Mouse (Mus musculus): ENCODE results near the gene Txn2.
A peak's percentile ranks its signal among the peaks of the same experiment; 100 is the strongest.

Gene Txn2

DNA sequence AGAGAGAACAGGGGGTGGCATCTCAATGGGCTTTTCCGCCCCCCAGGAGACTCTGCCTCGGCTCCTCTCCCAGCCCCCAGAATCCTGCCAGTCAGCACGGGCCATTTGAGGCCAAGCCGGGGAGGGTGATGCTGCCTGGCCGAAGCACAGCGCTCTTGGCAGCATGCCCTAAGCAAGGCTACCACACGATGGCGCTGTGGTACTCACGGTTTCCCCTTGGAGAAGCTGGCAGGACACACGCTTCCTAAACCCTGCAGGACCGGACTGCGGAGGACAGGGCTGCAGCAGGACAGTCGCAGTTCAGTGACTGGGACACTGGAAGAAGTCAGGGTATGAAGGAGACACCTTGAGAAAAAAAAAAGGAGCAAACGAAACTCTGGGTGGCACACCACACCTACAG, 5.0 kb upstream of the Txn2 start:
- DNase-seq (ENCODE audit: low spot score) = peak; percentile 100

DNA sequence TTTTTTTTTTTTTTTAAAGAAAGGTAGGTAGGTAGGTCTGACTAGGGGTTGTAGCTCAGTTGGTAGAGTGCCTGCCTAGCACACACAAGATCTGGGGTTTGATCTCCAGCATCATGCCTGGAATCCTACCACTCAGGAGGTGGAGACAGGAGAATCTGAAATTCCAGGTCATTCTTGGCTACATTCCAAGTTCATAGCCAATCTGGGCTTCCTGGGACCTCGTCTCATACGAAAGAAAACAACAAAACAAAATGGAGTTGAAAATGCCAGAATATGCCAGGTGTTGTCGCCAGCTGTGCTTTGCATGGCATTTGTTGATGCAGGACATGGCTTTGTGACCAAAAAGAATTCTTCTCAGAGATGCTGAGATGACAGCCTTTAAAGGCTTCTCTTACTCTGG, 4.4 kb upstream of the Txn2 start:
- DNase-seq (ENCODE audit: low spot score) = no peak

DNA sequence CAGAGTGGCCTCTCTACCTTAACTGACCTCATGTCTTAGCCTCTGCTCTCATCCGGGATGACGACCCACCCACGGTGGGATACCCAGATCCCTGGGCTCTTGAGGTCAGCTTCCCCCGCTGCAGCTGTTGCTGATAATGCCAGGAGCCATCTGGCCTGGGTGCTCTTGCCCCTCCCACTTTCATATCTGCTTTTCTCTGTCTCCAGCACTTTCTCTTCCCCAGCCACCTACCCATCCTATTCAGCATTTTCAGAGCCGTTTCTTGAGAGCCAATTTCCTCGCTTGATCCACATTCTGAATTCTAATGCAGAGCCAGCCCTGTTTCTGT, 2.8 kb upstream of the Txn2 start:
- no peak for DNase-seq (ENCODE audit: low spot score)

GRCm38 (mm10) chr15:77930986-77931688, 2.3 kb upstream of the Txn2 start:
- no peak for DNase-seq (ENCODE audit: low spot score)

GRCm38 (mm10) chr15:77929804-77930203, 998 bp upstream of the Txn2 start:
- DNase-seq (ENCODE audit: low spot score) = no peak

DNA sequence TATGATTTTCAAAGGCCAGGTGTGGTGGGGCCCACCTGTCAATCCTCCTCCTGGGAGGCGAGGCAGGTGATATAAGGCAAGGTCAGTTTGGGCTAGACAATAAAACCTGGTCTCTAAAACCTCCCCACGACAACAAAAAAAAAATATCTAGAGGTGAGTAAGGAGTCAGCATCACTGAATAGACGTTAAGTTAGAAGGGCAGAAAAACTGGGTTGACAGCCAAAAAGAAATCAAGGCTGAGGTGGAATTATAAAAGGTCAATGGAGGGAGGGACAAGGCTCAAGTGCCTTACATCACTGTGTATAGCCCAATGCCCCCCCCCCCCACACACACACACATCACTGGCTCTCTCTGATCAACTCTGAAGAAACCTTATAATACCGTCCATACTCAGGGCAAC, 715 bp downstream of the Txn2 start:
- no peak for DNase-seq (ENCODE audit: low spot score)

DNA sequence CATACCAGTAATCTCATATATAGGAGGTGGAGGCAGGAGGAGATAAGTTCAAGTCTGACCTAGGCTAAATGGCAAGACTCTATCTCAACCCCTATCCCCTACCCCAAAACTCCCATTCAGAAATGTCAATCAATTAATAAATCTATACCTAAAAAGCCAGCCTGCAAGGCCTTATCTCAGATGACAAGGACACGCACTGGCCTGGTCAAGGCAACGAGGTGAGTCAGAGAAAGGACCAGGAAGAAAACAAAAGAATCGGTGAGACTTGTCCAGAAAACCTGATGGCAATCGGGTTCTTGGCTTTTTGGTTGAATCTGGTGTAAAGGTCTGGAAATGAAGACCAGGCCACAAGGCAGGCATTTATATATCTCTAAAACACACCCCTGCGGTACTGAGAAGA, 1.9 kb downstream of the Txn2 start:
- no peak for DNase-seq (ENCODE audit: low spot score)

- DNase-seq (ENCODE audit: low spot score) = no peak
Observed at GRCm38 (mm10) chr15:77925195-77925594, 3.6 kb downstream of the Txn2 start.

GRCm38 (mm10) chr15:77923267-77924035, 5.4 kb downstream of the Txn2 start:
- DNase-seq (ENCODE audit: low spot score) = no peak

- no peak for DNase-seq (ENCODE audit: low spot score)
Observed at GRCm38 (mm10) chr15:77922710-77923109, 6.1 kb downstream of the Txn2 start.

DNA sequence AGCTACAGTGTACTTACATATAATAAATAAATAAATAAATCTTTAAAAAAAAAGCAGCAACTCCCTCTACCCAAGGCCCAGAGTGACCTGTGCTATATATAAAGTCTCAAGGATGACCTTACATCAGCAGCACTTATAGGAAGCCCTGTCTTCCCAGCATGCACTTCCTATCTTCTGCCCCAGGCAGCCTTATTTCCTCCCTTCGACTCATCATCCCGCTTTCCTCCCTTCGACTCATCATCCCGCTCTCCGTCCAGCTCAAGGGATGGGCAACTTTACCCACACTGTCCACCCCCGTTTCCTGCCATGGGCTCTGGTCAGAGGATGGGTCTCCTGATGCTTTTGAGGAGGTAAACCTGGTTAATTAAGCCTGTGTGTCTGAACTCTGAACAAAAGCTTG, 7.2 kb downstream of the Txn2 start:
- no peak for DNase-seq (ENCODE audit: low spot score)

GRCm38 (mm10) chr15:77920511-77921462, 8.0 kb downstream of the Txn2 start:
- DNase-seq (ENCODE audit: low spot score) = no peak

- DNase-seq (ENCODE audit: low spot score) = no peak
Observed at GRCm38 (mm10) chr15:77919441-77919840, 9.4 kb downstream of the Txn2 start.

GRCm38 (mm10) chr15:77916851-77917544, 11.8 kb downstream of the Txn2 start:
- DNase-seq (ENCODE audit: low spot score) = peak; percentile 95

- no peak for DNase-seq (ENCODE audit: low spot score)
Observed at GRCm38 (mm10) chr15:77915287-77915686, 13.5 kb downstream of the Txn2 start.

DNA sequence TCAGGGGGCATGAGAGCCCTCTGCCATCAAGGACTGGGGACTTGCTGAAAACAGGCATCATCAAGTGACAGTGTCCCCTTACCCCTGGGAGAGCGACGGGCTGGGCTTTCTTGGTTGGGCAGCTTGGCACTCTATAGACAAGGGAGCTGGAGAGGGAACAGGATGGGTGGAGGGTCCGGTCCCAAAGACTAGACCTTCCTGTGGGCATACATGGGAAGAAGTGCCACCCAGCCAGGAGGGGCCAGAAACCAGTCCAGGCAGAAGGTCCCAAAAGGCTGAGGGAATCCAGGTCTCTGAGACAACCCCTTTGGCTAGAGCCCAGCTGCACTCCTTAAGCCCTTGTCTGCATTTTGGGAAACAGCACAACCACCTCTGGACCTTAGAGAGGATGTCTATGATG, 14.3 kb downstream of the Txn2 start:
- DNase-seq (ENCODE audit: low spot score) = no peak

GRCm38 (mm10) chr15:77913054-77913453, 15.8 kb downstream of the Txn2 start:
- DNase-seq (ENCODE audit: low spot score) = no peak

DNA sequence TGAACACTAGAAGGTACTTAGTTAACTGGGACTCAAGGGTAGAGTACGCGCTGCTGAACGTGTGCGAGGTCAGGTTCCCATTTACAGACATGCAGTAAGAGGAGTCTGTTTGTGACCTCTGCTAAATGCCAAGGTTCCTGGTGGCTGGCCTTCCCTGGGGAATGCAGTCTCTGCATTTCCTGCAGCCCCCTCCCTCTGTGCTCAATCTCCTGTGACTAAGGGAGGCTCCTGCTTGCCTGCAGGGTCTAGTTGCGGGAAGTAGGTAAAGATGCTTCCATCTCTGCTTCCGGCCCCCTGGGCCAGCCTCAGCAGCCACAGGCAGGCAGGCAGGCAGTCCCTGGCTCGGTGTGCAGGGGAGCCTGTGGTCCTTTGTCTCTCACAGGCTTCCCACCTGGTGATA, 16.2 kb downstream of the Txn2 start:
- DNase-seq (ENCODE audit: low spot score) = no peak

GRCm38 (mm10) chr15:77912048-77912447, 16.8 kb downstream of the Txn2 start:
- no peak for DNase-seq (ENCODE audit: low spot score)

DNA sequence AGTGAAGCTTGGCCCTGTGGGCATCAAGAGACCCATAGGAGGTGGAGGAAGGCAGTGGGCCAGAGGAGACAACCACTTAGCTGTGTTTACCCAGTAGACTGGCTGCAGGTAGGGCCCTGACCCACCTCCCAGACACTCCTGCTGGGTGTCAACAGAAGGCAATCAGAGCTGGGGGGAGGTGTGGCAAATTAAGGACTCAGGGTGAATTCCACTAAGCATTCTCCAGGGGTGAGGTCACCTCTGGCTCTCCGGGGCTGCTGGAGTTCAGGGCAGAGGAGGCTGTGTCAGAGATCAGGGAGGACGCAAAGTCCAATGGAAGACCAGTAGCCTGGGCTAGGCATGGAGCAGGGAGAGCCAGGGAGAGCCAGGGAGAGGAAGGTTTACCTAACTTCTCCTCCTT, 17.7 kb downstream of the Txn2 start:
- no peak for DNase-seq (ENCODE audit: low spot score)

DNA sequence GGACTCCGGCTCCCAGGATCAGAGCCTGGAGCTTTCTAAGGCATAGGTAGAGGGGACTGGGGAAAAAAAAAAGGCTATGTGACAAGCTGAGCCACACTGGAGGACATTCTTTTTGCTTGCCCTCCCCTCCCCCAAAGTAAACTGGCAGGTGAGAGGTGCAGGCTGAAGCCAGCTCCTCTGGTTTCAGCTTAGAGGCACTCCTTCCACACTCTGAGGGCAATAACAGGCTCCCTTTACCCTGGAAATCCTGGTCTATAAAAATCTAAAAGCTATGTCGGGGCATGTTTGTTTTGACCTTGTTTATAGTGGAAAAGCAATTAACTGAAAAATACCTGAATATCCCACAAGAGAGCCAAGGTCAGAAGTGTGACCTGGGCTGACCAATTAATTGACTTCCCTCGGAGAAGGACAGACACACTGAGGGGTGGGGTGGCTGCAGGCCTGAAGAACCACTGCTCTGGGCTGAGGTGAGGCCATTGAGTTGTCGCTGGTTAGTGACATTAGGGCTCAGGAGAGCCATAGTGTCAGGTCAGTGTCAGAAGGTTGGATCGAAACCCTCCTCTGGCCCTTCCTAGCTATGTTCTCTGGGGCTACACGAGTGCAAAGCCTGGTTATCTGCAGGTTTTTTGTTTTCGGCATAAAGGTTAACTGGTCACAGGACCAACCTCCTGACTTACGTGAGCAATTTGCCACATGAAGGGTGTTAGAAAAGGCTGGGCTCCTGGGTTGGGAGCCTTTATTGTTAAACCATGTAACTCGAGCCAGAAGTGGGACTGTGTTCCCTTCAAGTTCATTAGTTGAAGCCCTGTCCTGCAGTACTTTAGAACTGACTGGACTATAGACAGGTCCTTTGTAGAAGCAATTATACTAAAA, 20.9 kb downstream of the Txn2 start:
- DNase-seq (ENCODE audit: low spot score) = no peak

All from layer of hippocampus, adult 11-12 months (tissue).